Mouse (Mus musculus) liver (tissue): Measurements from ENCODE around the gene Sod3.

Experiments
- DNase-seq: peaks from one replicate; pipeline ENCODE4 v3.0.0-alpha.2; 2020; ENCODE audit warnings: mixed read lengths

Gene Sod3

DNA sequence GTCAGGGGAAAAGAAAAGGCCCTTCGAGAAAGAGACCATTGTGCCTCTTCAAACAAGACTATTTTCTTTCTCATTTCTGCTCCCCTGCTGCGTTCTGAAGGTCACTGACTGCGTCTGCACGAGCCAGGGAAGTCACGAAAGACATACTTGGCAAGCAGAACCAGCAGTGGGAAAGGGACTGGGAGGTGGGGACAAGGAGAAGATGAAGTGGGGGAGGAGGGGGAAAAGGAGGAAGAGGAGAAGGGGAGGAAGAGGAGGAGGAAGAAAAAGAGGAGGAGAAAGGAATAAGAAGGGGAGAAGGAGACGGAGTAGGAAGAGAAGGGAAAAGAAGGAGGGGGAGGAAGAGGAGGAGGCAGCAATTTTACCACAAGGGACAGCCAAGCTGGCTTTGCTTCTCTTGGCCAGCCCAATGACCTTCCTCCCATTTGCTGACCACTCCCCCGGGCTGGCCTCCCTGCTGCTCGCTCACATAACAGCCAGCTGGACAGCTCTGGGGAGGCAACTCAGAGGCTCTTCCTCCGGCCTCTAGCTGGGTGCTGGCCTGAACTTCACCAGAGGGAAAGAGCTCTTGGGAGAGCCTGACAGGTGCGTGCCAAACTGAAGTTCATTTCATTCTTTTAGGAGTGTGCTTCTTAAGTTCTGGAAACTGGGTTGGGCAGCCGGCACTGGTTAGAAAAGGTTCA is at the start of gene Sod3:
Sod3 (plus strand) TSS at position 324 of the 683 bp plus-strand sequence.
- DNase-seq: peak; percentile 27

DNA sequence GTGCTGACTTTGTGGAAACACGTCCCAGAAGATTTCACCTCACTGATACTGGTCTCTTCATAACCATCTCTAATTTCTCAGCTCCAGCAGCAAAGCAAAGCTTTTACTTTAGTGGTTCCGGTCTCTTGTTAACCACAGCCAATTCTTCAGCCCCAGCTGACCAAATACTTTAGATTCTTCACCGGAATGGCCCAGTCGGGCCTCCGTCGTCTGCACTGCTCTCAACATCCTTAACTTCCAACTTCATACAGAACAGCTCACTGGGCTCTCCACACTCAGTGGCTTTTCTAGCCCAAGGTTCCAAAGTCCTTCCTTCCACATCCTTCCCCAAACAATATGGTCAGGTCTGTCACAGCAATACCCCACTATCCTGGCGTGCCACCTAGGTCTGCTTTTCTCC is 46.7 kb upstream of the Sod3 start:
- no peak for DNase-seq

DNA sequence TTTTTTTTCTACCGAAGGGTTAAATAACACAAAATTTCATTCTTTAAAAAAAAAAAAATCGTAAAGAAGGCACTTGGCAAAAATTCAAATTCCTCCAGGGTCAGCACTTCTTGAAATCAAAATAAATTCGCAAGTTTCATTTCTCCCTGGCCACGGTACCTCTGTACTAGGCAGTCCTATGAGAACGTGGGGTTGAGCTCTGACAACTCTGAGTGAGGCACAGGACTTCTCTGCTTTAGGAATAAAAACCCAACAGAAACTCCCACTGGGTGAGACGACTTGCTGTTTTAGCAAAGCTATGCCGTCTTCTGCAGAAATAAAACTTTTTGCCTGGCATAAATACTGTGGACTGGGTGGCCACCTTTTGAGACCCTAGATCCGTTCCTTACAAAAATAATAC is 44.1 kb upstream of the Sod3 start:
- no peak for DNase-seq

DNA sequence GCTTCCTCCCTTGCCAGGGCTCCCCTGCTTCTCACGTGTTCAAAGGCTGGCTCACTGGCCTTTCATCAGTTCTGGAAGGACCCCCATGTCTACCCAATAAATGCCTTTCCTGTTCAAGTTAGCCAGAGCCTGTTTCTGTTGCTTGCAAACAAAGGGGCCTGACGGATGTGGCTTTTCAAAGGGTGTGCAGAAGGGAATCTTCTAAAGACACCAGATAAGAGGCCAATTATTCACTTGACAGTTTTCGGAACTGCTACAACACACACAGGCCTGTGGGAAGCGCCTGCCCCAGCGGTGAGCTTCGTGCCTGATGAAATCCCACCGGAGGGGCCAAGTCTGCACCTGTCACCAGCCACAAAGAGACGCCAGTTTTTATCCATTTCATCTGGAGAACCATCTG is 31.5 kb upstream of the Sod3 start:
- DNase-seq: no peak

DNA sequence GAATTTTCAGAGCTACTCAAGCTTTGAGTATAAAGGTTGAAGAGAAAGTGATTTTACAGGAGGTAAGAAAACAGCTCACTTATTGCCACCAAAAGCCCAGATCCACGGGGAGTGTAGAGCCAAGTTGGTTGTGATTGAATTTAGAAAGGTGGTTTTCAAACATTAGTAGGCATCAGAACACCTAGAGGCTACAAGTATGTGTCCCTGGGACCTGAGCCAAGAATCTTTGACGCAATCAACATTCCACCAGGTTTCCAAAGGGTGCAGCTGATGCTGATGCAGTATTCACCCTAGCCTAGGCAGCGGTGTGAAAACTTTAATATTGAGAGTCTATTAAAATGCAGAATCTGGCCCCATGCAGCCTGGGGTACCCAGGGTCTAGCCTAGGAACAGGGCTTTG is 28.0 kb upstream of the Sod3 start:
- DNase-seq: no peak

DNA sequence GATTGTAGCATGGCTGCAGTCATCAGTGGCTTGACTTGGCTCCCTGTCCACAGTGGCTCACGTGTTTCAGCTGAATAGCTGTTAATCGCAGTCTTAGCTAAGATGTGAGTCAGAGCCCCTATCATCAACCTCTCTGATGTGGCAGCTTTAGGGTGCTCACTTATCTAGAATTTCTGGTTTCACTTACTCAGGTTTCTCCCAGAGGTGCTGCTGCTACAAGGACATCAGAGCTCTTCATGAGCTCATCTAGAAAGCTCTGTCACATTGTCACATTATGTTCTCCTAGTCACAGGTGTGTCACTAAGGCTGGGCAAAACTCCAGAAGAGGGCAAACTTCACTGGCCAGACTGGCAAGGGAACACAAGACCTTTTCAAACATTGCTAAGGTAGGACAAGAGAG is 24.5 kb upstream of the Sod3 start:
- DNase-seq: no peak

DNA sequence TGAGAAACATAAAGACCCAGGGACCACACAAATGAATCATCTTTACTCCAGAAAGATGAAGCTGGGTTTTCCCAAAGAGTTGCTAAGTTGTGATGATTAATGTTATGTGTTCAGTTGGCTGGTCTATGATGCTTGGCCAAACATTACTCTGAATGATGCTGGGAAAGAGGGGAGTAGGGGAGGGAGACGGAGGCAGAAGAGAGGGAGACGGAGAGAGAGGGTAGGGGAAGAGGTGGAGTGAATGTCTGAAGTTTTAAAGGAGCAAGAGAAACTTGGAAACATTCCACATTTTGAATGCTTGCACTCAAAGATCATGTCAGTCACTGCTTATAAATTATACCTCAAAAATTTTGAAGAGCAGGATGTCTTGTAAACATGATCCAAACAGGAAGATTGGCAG is 16.7 kb upstream of the Sod3 start:
- DNase-seq: no peak

DNA sequence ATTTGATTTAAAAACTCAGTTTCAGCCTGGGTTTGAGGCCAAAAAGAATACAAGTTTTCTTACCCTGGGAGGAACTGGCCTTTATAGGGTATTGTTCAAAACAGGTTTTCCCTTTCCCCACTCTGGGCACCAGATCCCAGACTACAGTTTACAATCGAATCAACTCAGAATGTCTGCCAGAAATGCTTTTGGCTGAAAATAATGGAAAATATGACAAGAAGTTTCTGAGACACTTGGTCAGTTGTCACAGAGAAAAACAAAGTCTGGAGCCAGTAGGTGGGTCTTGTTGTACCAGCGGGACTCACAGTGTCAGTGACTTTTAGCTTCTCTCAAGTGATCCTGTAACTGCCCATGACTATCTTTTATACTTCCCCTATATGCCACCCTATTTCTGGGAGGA is 13.1 kb upstream of the Sod3 start:
- no peak for DNase-seq

DNA sequence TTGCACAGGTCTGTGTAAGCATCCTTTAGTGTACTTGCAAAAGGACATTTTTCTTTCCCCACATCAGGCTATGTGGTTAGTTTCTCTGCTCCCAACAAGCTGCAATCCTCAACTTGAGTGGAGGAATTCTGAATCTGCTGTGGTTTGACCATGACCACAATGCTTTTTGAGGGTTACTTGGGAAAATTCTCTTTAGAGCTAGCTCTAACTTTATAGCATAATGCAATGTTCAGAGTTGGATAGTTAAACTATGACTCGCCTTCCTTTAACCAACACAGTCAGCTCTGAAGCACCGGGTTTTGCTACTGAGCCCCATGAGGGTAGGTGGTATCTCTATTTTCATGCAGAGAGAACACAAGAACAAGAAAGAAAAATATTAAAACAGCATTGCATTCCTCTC is 12.0 kb upstream of the Sod3 start:
- DNase-seq: no peak

DNA sequence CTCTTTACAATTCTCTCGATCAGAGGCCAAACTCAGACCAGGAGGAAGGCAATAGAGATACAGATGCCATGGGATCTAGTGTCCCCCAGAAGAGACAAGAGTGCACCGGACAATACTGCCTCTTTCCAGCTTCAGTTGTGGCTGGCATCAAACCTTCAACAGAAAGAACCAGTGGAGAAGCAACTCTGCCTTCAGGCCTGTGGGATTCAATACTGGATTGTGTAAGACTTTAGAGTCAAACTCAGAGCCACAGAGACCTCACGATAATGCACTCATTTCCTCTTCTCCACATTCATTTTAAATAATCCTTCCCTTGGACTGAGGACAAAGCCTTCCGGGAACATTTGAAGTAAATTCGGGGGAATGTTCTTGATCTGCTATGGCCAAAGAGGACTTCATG is 10.9 kb upstream of the Sod3 start:
- DNase-seq: no peak

DNA sequence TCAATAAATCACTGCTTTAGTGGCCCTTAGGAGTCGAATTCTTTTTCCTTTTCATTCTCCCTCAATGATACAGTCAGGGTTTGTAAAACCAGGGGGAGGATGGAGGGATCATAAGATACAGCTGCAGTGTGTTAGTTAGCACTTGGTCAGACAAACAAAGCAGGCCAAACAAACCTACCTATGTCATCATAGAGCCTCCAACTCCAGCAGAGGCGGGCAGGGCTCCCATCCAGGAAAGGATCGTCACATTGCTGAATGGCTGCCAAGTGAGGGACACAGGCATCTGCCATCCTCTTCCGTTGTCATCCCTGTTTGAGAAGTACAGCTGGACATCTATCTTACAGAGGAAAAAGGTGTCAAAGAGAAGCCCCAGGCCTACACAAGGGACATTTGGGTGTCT is 9.2 kb upstream of the Sod3 start:
- no peak for DNase-seq

DNA sequence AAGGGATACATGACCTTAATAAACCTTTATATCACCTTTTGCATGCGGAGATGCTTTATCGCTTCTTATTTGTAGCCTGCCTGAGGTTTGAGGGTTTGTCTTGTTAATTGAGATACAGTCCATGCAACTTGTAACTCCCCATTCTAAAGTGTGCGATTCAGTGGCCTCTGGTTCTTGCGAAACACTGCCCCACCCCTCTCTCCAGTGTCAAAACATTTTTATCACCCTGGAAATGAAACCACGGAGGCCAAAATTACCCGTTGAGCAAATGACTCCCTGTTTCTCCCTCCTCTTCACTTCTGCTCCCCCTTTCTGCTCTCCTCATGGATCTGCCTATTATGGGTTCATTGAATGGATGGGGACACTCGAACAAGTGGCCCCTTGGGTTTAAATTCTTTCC is 8.0 kb upstream of the Sod3 start:
- DNase-seq: no peak

DNA sequence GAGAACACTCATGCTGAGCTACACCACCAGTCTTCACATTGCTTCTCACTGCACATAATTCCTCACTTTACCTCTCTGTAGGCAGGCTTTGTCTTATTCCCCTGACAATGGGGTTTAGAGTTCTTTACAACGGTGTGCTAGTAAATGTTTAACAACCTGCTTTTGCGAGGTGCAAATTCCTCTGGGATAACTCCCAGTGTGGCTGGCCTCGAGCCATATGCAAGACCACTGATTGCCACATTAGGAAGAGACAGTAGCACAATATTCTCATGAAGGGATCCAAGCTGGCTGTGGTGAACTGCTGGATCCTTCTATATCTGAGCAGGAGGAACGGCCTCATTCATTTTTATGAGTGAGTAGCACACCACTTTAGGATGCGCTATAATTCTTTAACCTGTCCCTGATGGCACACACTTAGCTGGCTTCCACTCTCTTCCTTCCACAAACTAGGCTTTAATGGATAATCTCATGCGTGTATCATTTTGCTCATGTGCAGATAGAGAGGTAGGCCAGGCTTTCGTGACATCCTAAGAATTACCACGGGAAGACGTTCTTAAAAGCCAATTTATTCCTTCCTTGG is 6.3 kb upstream of the Sod3 start:
- DNase-seq: no peak

DNA sequence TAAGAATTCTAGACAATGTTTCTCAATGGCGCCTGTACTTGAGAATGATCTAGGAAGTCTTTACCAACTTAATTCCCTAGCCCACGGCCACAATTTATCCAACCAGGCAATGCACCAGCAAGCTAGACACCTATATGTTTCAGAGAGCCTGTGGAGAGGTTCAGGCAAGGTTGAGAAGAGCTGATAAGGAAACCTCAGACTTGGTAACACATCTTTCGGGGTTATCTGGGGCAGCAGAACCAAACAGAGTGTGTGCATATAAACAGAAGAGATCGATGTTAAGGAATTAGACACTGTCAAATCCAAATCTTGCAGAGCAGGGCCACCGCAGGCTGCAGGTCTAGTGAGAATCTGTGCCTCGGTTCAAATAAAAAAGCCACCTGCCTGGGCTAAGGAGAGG is 5.5 kb upstream of the Sod3 start:
- DNase-seq: no peak

DNA sequence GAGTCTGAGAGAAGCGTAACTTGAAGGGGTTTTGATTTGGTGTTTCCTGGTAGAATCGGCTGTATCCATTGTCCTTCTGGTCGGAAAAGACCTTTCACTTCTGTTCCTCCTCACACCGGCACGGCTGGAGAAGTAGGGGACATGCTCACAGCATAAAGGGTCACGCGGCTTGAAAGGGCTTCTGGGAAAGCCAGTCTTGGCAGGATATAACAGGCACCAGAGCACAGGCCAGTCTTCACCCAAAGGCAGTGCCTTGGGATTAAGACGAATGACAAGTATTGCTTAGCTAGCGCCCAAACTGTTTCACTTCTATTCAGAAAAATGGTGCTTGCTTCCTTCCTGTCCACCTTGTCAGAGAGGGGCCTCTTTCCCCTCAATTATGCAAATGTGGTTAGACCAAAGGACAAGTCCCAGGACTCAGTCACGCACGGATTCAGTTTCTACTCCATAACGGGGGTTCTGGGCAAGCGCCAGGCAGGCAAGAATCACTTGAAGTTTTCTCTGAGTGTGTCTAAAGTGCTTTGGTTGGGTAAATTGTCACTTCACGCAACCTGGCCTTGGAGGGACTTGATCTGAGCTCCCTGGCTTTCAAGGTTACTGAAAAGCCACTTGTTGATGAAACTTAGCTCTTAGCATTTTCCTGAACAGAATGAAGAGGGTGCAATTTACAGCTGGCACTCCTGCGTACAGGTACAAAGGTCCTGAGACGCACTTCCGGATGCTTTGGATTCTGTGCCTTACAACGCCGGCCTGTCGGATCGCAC is 3.1 kb upstream of the Sod3 start:
- DNase-seq: no peak

DNA sequence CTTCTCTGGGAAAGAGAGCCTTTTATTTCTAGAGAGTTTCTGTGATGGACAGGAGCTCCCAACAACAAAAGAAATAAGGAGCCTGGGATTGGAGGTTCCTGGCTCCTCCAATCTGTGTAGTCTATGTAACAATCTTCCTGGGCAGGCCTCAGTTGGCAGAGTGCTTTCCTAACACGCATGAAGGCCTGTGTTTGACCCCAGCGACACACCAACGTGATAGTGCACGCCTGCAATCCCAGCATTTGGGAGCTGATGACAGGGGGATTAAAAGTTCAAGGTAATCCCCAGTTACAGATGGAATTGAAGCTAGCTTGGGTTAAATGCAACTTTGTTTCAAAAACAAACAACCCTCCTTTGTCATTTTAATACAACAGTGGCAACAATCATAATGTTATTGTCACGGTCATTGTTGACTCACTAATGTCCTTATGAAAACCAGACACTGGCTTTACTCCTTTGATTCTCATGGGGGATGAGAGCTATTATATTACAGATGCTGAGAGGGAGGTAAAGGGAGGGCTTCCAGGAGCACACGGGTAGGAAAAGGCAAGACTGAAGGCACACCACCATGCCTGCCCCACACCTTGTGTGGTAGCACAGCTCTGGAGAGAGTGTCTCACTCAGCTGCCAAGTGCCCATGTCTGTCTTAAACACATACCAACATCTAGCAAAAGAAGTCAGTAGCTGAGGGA is 669 bp upstream of the Sod3 start:
- no peak for DNase-seq

DNA sequence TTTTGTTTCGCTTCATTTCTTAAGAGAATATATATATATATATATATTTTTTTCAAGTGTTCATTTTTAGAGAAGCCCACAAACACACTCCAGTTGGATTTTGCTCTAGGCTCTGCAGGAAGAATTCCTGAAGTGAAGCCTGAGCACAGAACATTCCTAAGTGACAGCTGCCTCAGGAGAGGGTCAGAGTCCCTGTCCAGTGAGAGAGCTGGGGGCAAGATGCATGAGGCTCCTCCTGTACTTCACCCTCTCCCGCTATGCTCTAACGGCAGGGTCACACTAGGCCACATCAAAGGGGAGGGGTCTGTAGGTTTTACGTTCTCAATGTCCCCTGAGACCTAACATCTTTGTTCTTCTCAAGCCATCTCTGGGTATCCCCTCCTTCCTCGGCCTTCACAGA is 930 bp downstream of the Sod3 start:
- DNase-seq: no peak

DNA sequence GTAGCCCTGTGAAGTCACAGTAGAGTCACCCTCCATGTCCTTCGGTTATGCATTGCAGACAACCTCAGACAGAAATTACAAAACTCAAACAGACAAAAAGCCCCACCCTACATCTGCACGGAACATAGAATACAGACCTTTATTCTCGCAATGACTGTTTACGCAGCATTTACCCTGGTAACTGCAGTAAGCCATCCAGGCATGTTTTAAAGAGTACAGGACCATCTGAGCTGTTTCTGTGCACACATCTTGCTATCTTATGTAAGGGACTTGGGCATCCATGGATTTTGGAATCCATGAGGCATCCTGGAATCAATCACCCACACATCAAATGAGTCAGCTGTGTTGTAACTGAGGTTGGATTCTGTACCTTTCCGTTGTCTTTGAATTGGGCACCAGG is 2.3 kb downstream of the Sod3 start:
- DNase-seq: no peak

DNA sequence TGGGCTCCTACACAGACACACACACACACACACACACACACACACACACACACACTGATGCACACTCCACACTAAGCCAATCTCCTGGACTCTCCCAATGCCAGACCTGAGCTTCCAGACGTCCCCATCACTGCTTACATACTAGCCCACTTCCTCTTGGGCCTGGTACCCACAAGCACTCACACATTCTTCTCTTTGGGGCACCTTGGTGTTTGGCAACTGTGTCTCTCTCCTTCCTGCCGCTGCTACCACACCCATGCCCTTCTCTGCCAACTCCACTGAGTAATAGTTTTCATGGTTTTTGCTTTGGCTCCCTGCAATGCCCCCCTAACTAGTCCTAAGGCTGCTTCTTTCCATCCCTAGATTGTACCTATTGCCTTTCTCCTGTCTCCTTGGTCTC is 3.1 kb downstream of the Sod3 start:
- DNase-seq: no peak

DNA sequence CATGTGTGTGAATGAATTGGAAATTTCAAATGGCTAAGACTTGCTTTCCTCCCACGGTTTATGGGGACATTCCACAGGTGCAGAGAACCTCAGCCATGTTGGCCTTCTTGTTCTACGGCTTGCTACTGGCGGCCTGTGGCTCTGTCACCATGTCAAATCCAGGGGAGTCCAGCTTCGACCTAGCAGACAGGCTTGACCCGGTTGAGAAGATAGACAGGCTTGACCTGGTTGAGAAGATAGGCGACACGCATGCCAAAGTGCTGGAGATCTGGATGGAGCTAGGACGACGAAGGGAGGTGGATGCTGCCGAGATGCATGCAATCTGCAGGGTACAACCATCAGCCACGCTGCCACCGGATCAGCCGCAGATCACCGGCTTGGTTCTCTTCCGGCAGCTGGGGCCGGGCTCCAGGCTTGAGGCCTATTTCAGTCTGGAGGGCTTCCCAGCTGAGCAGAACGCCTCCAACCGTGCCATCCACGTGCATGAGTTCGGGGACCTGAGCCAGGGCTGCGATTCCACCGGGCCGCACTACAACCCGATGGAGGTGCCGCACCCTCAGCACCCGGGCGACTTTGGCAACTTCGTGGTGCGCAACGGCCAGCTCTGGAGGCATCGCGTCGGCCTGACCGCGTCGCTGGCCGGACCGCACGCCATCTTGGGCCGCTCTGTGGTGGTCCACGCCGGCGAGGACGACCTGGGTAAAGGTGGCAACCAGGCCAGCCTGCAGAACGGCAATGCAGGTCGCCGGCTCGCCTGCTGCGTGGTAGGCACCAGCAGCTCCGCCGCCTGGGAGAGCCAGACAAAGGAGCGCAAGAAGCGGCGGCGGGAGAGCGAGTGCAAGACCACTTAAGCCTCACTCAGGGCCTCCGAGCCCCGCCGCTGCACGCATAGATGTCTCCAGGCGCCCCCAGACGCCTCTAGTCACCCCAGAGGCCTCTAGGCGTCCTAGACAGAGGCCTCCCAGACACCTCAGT is 4.6 kb downstream of the Sod3 start:
- DNase-seq: no peak

DNA sequence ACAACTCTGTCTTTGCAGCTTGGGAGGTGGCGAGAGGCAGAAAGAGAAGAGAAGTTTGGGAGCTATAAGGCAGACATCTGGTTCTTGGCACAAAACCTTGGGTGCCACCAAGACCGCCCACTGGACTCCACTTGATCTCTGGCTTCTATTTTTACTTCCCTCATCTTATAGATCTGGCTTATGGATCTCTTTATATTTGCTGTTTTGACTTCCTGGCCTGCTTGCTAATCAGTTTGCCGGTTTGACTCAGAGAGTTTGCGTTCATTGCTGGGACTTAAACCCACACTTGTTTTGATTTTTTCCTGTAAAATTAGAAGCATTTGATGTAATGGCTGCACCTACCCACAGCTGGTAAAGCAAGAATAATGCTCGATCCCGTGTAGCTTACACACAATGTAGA is 7.3 kb downstream of the Sod3 start:
- no peak for DNase-seq

DNA sequence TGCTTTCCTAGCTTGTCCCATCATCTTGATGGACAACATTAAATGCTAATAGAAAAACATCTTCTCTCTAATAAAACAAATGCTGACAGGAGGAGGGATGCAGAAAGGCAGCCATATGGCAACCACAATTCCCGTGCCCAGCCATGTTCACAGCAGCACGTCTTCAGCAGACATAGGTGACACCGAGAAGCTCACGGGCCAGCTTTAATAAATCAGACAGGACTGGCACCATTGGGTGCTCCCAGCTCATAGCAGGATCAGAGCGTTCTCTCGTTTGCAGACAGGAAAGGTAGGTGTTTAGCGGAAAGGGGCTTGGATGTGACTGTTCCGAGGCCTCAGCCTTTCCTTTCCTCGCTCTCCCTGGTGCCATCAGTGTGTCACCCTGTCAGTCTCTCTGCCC is 12.3 kb downstream of the Sod3 start:
- no peak for DNase-seq

DNA sequence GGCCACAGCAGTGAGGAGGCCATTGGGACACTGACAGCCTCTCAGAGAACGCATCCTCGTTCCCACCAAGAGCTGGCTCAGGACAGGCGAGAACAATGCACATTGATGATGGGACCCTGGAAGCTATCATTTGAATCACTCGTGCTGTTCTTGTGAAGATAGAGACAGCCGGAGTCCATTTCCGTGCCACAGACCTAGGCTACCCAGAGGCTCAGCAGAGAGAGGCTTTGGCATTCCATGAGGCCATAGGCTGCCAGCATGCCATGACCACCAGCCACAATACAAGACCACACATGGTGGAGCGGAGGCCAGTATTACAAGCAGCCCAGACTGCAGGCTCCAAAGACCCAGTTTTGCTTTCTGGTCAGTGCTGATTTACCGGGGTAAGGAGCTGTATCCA is 19.2 kb downstream of the Sod3 start:
- DNase-seq: no peak
